Mouse (Mus musculus) B cell, adult (primary cell): Measurements from ENCODE around the gene Ccdc93. TPM values are rescaled to one million over a fixed set of nuclear protein-coding genes. Genes with fewer than 3 reads are reported as not detected.

ENCODE experiments used
- total RNA-seq: library from RNA; stranded (reverse); gene quantifications from 4 replicates; pipeline ENCODE4 v1.2.4, GENCODE M21; 2023; ENCODE audit not compliant: inconsistent age

Ccdc93 gene
- 34.6 to 38.3 TPM (median 36.9 TPM) in 4 replicates for total RNA-seq

DNA sequence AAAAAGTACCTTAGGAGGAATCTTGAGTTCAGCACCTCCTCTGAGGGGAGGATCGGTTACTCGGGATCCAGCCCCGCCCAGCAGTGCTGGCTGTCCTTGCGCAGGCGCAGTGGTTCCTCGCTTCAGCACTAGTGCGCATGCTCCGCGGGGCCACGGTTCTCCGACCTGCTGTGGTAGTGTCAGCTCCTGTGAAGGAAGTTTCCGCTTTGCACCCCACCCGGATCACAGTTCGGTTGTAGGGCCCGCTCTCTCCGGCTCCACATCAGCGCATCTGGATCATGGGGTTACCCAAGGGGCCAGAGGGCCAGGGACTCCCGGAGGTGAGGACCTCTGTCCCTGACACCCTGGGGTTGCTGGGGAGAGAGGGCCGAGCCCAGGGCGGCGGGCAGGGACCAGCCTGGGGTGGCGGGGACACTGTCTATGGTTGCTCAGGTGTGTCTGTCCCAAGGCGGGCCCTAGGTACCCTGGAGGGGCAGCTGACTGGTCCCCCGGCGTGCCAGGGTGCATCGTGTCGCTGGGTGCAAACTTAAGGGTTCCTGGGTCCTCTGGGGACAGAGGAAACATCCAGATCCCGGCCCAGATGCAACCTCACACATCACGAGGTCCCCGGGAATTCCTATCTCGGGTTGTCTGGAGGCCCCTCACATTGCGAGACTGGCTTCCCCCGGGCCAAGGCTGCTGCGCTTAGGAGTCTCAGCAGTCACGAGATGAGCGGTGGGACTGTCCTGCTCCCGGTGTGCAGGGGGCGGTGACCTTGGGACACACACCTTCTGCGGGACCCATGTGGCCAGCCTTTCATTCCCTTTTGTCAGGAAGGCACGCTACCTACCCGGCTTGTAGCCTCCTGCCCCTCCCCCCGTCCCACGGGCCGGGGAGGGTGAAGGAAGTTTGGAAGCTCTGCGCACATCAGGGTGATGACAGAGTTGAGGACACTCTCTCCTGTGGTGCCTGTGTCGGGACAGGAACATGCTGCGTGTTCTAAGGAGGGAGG is at the start of gene Ccdc93:
Ccdc93 (plus strand) TSS at position 112 of the 991 bp plus-strand sequence.

GRCm38 (mm10) chr1:121528399-121528720 is 97.5 kb downstream of the Ccdc93 start, which contains the start of gene Htr5b:
Gene Htr5b (minus strand): TSS chr1:121528465.

Other genes starting within 250 kb of the Ccdc93 start
- gene Insig2, start 98.5 kb upstream of the Ccdc93 start, total RNA-seq = 17.3 to 24.3 TPM (median 24.1 TPM) in 4 replicates
- gene Htr5b, start 97.4 kb downstream of the Ccdc93 start, total RNA-seq = not detected in 4 replicates
- 77.0 to 100 TPM (median 81.9 TPM) in 4 replicates for gene Ddx18, start 136.9 kb downstream of the Ccdc93 start, total RNA-seq